Mouse (Mus musculus) ES-CJ7 (cell line): Measurements from ENCODE around the gene Mettl3.
"Not testable (repeated sequence)": the region's sequence is repeated elsewhere in the genome, so short reads cannot be mapped to it uniquely, and the experiment has no call there.

ENCODE experiments used
- DNase-seq: peaks from one replicate; pipeline ENCODE4 v3.0.0; 2011; ENCODE audit warnings: low read depth, low spot score

Mettl3 gene

DNA sequence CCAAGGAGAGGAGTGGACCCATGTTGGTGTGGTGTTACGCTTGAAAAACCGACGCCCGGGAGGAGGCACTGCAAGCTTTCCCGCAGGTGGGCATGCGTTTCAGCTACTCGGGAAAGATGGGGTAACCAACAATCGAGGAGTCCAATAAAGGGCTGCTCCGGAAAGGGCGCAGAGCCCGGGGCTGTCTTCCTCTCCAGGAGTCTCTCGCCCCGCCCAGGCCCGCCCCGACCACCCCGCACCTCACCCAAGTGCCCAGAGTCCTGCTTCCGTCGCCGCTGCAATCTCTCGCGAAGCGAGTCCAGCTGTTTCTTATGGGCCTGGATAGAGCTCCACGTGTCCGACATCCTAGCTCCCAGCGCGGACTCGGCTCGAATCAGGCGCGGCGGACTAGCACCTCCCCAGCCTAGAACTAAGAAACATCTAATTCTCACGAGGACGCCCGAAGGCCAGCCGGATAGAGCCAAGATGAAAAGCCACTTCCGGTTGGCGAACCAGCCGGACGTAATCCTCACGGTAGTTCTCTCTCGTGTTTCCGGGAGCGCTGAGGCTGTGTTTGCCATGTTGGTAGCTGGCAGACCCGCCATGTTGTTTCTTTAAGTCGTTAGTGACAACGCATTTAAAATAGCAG is at the start of gene Mettl3:
TSS of gene Mettl3 (minus strand) at position 485 of the 628 bp plus-strand sequence.
- peak; percentile 94 for DNase-seq

DNA sequence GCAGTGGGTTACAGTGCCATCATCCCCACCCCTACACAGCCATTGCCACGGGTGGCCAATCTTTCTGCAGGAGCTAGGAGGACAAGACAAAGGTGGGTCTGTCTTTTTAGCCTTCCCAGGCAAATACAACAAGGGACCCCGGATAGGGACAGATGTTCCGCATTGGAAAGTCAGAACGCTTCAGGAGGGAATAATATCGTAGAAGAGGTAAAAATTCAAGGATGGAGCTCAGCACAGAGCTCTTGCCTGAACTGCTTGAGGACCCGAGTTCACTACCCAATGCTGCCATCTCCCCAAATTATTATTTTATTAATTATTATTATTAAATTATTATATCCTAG is 34.6 kb upstream of the Mettl3 start:
- no peak for DNase-seq

- peak; percentile 89 for DNase-seq
Observed at GRCm38 (mm10) chr14:52338751-52339511, 34.0 kb upstream of the Mettl3 start.

GRCm38 (mm10) chr14:52332171-52332570 is 27.2 kb upstream of the Mettl3 start:
- peak; percentile 64 for DNase-seq

GRCm38 (mm10) chr14:52331069-52331750 is 26.3 kb upstream of the Mettl3 start:
- DNase-seq: peak; percentile 38

DNA sequence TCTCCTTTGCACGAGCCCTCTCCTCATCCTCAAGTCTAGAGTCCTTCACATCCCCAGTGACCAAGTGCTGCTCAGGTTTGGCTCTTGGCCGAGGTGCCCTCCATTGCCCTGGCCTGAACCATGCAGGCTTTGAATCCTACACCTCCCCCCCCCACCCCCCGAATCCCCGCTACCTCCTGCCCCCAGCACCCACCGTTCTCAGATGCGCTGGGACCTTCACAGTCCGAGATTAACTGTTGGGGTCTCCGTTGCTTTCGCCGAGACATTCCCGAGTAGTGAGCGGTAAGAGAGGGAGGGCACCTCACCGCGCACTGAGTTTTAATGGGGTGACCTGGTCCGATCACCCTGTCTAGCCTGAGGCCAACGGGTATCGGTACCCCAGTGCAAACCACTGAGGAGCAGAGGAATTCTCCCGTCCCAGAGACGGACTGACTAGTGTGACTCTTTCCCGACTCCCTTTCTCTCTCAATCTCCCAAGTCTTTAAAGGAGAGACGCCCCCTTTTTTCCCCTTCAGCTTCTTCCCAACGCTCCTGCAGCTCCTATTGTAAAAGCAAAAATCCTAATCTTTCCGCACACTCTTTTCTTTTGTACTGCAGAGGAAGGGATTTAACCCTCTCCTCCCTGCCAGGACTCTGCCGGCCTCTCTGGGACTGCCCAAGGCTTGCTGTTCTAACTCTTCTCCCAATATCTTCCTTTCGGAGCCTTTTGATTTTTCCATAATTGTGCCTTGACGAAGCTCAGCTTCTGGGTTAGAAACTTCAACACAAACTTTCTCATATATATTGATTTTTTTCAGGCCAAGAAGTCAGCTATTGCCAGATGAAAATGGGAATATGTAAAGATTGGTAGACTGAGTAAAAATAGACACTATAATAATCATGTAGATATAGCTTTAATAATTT is 23.2 kb upstream of the Mettl3 start, which contains the start of gene Sall2:
TSS of gene Sall2 (minus strand) at position 853 of the 903 bp plus-strand sequence.
- DNase-seq: no peak

DNA sequence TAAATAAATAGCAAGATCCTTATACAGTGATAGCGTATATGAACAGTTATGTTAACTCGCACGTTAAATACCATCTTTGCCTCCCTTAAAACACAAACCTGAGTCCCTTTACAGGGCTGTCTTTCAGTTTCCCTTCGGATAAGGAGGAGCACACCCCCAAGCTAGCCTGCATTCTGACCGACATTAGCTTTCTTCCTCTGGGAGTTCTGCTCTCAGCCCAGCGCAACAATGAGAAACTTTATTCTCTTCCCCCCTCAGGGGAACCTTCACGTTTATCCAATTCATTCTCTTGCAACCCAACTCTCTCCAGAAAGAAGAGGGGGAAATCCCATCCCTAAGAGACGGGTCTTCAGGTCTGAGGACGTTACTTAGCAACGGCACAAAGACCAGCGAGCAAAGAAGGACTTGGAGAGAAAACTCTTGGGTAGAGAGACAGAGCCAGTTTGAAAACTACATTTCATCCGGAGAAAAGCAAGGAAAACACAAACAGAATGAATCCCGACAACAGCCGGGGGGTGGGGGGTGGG is 22.5 kb upstream of the Mettl3 start:
- DNase-seq: peak; percentile 32

- DNase-seq: peak; percentile 68
Observed at GRCm38 (mm10) chr14:52325890-52326289, 21.0 kb upstream of the Mettl3 start.

GRCm38 (mm10) chr14:52319361-52319760 is 14.4 kb upstream of the Mettl3 start:
- DNase-seq: no peak

- DNase-seq: peak; percentile 62
Observed at GRCm38 (mm10) chr14:52316441-52317225, 11.7 kb upstream of the Mettl3 start.

DNA sequence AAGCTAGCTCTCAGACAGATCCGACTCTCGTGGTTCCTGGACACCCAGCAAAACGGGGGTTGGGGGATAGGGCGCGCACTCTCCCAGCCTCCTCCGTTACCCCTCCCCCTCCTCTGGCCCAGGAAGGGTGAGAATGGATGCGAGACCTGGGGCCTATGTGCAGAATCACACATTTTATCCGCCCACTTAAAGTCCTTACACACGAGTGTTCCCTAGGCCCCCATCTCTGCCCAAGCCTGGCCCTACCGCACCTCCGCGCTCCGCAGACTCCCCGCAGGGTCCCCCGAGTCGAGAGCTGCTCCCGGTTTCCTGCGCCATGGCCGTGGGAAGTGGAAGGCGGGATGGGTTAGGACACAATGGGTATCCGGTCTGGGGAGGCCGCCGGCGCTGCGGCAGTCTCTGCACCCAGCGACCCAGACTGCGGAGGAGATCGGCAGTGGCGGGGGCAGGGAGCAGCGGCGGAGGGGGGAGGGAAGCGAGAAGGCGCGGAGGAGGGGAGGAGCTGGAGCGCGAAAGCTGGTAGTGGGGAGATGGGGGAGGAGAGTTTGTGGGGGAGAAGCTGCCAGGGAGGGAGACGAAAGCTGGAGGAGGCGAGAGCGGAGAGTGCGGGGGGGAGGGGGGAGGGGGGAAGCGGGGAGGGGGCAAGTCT is 11.0 kb upstream of the Mettl3 start:
- DNase-seq: peak; percentile 79

DNA sequence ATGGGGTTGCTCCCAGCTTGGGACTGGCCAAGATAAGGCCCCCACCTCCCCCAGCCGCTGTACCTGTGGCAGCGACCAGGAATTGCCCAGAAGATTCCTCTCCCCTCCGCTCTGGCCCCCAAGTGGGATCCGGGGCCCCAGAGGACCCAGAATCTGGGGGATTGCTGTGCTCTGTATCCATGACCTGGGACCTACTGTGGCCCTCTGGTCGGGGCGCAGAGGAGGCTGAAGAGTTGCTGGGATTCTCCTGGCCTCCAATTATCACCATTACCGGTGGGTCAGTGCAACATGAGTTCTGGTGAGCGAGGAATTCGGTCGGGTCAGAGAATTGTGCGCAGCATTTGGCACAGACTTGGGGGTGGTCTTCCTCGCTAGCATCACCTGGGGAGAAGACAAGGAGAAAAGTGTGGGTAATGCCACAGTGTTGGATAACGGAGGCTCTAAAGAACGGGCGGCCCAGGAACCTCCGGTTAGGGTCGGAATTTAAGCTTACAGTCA is 10.4 kb upstream of the Mettl3 start:
- no peak for DNase-seq

GRCm38 (mm10) chr14:52314808-52315150 is 9.9 kb upstream of the Mettl3 start:
- peak; percentile 24 for DNase-seq

DNA sequence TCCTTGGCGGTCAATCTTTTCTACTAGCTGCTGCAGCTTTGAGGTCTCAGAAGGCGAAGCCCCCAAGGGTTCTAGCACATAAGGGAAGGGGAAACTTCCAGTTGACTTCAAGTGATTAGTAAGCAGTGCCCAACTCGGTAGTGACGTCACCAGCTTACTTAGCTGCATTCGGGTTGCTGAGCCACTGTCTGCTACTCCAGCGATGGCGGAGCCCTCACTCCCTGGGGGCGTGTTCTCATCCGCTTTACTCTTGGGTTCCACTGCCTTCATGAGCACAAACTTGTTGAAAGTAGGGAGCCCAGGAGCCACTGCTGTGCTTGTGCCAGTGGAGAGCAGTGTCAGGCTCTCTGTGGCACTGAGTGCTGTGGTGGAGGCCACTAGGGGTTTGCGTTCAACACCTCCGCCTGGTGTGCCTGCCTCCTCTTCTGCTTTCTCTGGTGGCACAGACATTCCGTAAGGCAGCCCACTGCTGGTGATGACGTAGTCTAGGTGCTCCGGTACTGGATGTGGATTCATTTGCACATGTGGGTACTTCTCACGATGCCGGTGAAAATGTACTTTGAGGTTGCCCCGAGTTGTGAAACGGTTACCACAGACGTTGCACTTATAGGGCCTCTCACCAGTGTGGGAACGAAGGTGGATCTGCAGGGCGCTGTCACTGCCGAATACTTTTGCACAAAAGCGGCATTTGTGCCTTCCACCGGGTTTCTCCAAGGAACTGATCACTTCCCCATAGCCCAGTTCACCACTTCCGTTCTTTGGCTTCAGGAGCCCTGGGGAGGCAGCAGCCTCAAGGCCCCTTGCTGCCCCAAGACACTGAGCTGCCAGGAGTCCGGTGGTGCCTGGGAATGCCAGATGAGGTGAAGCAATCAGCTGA is 9.2 kb upstream of the Mettl3 start:
- DNase-seq: peak; percentile 52

DNA sequence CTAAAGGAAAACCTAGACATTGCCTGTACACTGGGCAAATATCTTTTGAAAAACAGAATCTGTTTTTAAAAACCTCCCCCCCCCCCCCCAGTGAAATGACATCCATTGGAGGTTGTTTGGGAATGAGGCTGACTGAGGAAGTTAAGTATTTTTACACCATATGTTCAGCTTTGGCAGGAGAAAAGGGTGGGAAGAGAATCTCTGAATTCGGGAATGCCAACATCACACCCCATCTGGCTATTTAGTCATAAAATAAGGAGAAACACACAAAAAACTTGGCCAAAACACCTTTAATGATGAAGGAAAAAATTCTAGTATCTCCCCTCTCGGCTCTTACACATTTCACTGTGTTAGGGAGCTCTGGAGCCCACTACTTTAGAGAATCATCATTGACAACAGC is 6.0 kb upstream of the Mettl3 start:
- DNase-seq: no peak

DNA sequence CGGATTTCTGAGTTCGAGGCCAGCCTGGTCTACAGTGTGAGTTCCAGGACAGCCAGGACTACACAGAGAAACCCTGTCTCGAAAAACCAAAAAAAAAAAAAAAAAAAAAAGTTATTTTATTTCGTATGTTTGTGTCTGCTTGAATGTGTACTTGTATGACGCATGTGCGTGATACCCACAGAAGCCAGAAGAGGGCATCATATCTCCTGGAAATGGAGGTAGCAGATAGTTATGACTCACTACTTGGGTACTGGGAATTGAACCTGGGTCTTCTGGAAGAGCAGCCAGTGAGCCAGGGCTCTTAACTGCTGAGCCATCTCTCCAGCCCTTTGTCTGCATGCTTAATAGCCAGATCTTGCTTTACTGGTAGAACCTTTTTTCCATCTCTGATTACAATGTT is 5.4 kb upstream of the Mettl3 start:
- DNase-seq: peak; percentile 68

- no peak for DNase-seq
Observed at GRCm38 (mm10) chr14:52306100-52306499, 1.2 kb upstream of the Mettl3 start.

GRCm38 (mm10) chr14:52303517-52303916 is 1.4 kb downstream of the Mettl3 start:
- not testable (repeated sequence) for DNase-seq
